Mouse (Mus musculus) left cerebral cortex, adult 2 months (tissue): ENCODE results near the gene Scrn2. TPM values are rescaled to one million over a fixed set of nuclear protein-coding genes. Genes with fewer than 3 reads are reported as not detected.

ENCODE experiments used
- DNase-seq, 2 experiments: peaks; one replicate each; pipeline ENCODE4 v3.0.0; 2021 to 2022; ENCODE audit warnings: low spot score in 2 of 2, mixed read lengths in 1 of 2; ENCODE audit errors: extremely low spot score in 1 of 2
- H3K27ac ChIP-seq: fragments of 200-600 bp; 2 replicates; pipeline ENCODE4 v1.8.1; 2022
- H3K4me3 ChIP-seq: fragments of 200-600 bp; 2 replicates; pipeline ENCODE4 v1.8.1; 2022
- CTCF ChIP-seq: fragments of 200-600 bp; IDR thresholded peaks from 2 replicates; pipeline ENCODE4 v1.8.1; 2022; ENCODE audit warnings: antibody characterized with exemption, mild to moderate bottlenecking, moderate library complexity
- intact Hi-C: fragments of 180-260 bp; cut with DNase I; formaldehyde crosslinking; loops from one replicate; pipeline ENCODE4 v1.15.1; 2025
- total RNA-seq, 2 experiments: library from RNA; stranded (reverse); gene quantifications; 2 replicates each; pipeline ENCODE4 v1.2.3; 2021

Scrn2 gene
- total RNA-seq, 2 experiments from 2014 or later: 2.8 to 3.4 TPM

- intact Hi-C loops: no loop called here
- peak within 1 kb of the TSS; percentile 88 for H3K4me3 ChIP-seq
- peak within 1 kb of the TSS; percentile 93 for H3K27ac ChIP-seq
- no peak for TF ChIP-seq CTCF
- DNase-seq: peak; percentile 82 to 83
Observed at GRCm38 (mm10) chr11:97041022-97041899, 11.5 kb downstream of the Scrn2 start, which contains the start of the genes Lrrc46 and Mrpl10. TSS of gene Lrrc46 (minus strand) at chr11:97041407. TSS of gene Mrpl10 (plus strand) at chr11:97041560.

DNA sequence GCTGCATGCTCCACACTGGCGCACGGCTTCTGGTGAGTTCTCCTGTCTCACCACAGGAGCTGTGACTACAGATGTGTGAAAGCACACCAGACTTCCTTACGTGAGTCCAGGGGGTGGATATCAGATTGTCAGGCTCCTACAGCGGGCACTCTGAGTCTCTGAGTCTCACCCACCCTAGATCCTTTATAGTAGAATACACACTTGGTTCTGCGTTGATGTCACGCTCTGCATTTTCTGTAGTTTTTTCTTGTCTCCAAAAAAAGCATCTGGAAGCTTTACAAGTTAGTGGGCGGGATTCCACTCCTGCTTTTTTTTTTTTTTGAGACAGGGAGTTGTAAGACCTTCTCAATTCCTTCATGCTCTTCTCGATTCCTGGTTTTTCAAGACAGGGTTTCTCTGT, 15.2 kb downstream of the Scrn2 start:
- H3K4me3 ChIP-seq: no peak overlapping the region
- no peak for DNase-seq
- intact Hi-C loops: no loop called here
- TF ChIP-seq CTCF: no peak
- H3K27ac ChIP-seq: no peak overlapping the region

- TF ChIP-seq CTCF: peak; percentile 34
- Histone ChIP-seq H3K27ac (no peak overlapping the region), H3K4me3 (no peak overlapping the region)
- no peak for DNase-seq
- intact Hi-C loops: no loop called here
Observed at GRCm38 (mm10) chr11:97045861-97046260, 16.1 kb downstream of the Scrn2 start.

GRCm38 (mm10) chr11:97048090-97048650, 18.4 kb downstream of the Scrn2 start:
- Histone ChIP-seq H3K4me3 (no peak overlapping the region), H3K27ac (no peak overlapping the region)
- no peak for TF ChIP-seq CTCF
- intact Hi-C loops: no loop called here
- no peak for DNase-seq

DNA sequence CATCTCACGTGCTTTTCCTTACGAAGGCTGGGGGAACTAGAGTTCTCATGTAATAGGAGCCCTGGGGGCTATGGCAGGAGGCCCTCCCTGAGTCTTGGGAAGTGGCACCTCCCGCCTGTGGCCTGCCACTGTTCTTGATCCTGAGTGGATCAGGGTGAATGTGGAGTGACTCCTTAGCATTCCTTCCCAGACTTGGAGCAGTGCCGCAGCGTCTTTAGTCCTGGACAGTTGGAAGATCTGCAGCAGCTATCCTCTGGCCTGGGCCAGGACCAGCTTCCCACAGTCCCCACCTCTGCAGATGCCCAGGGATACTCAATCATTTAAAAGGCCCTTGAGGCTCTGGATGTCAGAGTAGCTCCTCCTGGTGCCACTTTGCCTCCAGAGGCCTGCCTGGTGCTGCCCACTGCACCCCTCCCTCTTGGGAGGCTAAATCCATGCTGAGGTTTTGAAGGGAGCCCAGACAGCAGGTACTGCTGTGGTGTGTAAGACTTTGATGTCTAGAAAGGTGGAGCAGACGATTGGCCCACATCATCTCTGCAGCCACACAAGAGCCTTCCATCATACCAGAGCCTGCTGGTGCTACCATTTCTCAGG, 19.9 kb downstream of the Scrn2 start:
- intact Hi-C loops: no loop called here
- TF ChIP-seq CTCF: no peak
- Histone ChIP-seq H3K4me3 (no peak overlapping the region), H3K27ac (no peak overlapping the region)
- DNase-seq: no peak

DNA sequence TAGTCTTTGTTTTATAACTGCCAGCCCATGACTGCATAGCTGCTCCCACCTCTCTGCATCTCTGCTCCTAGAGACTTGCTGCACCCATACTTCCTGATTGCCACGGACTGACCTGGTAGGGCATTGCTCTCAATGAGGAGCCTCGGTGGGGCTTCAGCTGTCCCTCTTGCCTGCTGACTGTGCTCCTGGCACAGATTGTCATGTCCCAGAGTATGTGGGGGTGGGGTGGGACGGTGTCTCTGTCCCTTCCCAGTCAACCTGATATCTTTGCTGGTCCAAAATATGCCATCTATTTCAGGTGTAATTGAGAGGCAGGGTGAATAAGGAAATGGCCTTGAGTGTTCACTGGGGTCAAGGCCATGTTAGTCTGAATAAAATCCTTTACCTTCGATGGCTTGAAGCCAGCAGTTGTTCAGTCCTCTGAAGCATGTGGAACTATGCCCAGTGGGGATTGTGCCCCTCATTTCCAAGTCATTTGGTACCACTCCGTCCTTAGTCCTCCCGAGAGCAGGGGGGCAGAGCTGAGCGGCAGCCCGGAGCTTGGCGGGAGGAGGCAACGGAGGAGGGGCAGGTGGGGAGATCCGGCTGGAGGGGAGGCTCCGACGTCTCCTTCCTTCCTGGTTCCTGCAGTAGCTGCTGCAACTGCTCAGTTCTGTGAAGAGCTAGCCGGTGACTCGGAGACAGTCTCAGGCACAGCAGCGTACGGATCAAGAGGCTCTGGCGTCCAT, 20.6 kb downstream of the Scrn2 start, which contains the start of gene Osbpl7:
Gene Osbpl7, plus strand, starts transcription at position 413 of the 728 bp plus-strand sequence.
- peak within 1 kb of the TSS; percentile 68 for H3K4me3 ChIP-seq
- H3K27ac ChIP-seq: peak within 1 kb of the TSS; percentile 58; the same call in 1 of the 2 replicates
- intact Hi-C loops: no loop called here
- DNase-seq: peak; percentile 73 to 76
- TF ChIP-seq CTCF: peak; percentile 11

DNA sequence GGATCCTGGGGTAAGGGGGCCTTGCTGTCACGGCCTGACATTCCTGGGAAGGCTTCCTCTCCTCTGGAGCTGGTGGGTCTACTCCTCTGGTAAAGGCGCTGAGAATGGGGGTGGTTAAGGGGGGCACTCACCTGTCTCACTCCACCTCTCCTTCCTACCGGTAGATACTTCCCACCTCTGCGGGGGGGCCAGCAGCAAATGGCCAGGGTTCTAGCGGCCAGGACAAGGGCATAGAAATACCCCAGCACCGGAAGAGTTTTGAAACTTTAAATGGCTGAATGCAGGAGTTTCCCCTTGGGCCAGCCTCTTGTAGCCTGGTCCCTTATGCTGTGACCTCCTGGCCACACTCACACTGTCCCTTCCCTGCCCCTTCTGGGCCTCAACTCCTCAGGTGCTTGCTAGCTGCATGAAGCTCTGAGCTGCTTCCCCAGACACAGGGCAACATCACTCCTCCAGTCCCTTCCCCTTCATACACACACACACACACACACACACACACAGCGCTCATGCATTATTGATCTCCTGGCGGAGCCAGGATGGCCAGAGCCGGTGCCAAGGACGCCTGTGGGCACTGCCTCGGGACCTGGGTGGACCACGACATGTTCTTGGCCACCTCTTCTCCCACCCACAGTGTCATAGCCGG, 21.3 kb downstream of the Scrn2 start:
- intact Hi-C loops: no loop called here
- H3K27ac ChIP-seq: peak overlapping the region; percentile 58; the same call in 1 of the 2 replicates

DNA sequence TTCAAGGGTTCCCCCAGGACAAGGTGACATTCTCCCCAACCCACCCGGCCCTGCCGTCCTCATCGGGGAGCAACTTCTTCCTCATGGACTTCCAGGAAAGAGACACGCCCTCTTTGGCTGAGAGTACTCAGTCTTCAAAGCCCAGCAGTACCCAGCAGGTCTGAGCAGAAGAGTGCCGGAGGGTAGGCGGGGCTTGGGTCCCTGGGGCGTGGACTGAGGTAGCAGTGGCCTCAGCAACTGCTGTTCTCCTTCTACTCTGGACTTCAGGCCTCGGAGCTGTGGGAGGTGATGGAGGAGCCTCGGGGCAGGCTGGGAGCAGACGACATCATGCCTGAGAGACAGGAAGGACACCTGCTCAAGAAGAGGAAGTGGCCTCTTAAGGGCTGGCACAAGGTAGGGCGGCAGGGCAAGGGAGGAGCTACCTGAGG, 22.5 kb downstream of the Scrn2 start:
- Histone ChIP-seq H3K27ac (no peak overlapping the region), H3K4me3 (no peak overlapping the region)
- no peak for TF ChIP-seq CTCF
- DNase-seq: no peak
- intact Hi-C loops: no loop called here

More for the DNA sequence above, 21.3 kb downstream of the Scrn2 start:
- peak overlapping the region; percentile 68 for H3K4me3 ChIP-seq
- no peak for TF ChIP-seq CTCF
- DNase-seq: no peak

DNA sequence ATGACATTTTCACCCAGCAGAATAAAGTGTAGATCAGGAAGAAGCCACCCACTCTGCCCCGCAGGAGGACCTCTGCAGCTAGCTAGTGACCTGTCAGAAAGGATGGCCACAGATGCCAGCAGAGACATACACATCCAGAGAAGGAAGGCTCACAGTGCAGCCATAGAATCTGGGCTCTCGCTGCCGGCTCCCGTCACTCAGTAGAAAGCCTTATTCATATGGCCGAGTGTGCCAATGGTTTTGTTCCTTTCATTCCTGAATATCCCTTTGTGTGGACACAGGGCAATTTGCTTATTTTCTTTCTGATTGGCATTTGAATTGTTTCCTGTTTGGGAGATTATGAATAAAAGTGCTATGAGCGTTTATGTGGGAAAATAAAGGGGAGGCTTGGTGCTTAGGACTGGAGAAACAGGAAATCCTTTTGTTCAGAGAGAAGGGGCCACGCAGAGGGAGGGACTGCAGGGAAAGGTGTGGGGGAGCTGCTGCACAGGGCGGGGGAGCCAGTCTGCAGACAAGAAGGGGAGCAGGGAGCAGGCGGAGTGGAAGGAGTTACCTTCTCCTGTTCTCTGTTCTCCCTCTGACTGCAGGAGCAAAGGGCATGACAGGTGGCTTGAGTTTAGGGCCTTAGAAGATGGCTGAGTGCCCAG, 33.7 kb downstream of the Scrn2 start:
- no peak for TF ChIP-seq CTCF
- Histone ChIP-seq H3K27ac (peak overlapping the region; percentile 17; the same call in 1 of the 2 replicates), H3K4me3 (no peak overlapping the region)
- intact Hi-C loops: no loop called here
- no peak for DNase-seq

DNA sequence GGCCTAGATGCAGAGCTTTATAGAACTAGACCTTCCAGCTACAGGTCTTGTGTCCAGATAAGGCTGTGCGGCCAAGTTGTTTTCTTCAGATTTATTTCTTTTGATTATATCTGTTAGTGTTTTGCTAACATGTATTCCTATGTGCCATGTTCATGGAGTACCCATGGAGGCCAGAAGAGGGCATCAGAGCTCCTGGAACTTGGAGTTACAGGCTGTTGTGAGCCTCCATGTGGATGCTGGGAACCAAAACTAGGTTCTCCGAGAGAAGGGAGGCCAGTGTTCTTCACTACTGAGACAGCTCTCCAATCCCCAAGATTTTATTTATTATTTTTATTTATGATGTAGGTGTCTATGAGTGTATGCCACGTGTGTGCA, 34.2 kb downstream of the Scrn2 start:
- no peak for DNase-seq
- H3K4me3 ChIP-seq: no peak overlapping the region
- peak; percentile 35 for TF ChIP-seq CTCF
- intact Hi-C loops: no loop called here
- H3K27ac ChIP-seq: peak overlapping the region; percentile 8; the same call in 1 of the 2 replicates
